Mouse (Mus musculus): ENCODE data around the gene Vav1. TPM values are rescaled to one million over a fixed set of nuclear protein-coding genes. Genes with fewer than 3 reads are reported as not detected.

The Vav1 gene
- polyA plus RNA-seq (2021; fragmentation: Nextera tagmentation): 1.7 and 2.0 TPM in 2 replicates
- long read RNA-seq, experiment 1, partial matches to known transcripts: 0 of 3 reads
- long read RNA-seq, experiment 1, other reads (novel, unspliced or antisense): 3 of 3 reads
- long read RNA-seq, experiment 2, partial matches to known transcripts: 0 of 15 reads
- long read RNA-seq, experiment 2, other reads (novel, unspliced or antisense): 15 of 15 reads

GRCm38 (mm10) chr17:57278943-57279590, at the start of gene Vav1:
Gene Vav1 (plus strand): TSS chr17:57279100.

GRCm38 (mm10) chr17:57248201-57248699, 30.6 kb upstream of the Vav1 start, which contains the start of gene Gpr108:
Gene Gpr108 (minus strand): TSS chr17:57248446.

DNA sequence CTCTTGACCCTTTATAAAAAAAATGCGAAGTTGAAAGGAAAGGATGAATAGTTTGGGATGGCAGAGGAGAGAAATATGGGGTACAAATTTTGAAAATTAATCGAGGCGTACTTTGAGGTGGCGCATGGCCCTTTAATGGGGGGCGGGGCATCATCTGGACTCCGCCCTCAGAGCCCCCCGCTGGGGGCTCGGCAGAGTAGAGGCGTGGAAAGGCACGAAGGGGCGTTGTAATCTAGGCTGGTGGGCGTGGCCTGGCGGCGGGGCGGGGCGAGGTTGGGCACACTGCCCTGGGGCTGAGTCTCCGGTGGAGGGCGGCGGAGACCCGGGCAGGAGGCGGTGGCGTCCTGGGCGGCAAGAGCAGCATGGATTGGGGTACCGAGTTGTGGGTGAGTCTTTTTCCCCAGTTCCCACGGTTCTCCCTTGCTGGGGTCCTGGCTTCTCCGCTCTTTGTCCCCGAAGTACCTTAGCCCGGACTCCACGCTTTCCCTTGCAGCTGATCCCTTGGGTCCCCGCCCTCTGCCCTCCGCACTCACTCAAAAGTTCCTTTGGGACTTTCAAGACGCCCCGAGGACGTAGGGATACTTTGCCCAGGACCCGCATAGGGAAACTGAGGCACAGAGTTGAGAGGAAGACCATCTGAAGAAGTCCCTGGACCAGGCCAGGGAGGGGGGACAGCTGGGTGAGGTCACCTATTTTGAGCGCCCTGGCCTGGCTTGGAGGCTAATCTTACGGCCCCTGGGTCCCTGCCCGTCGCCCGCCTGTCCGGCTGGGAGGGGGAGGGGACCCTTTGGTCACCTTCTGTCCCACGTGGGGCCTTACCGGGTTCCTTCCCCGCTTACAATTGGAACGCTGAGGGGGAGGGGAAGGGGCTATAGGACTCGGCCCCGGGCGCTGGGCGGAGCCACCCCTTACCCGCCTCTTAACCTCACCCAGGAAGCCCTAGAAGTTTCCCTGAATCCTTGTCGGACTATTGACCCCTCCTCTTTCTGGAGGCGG, 29.4 kb upstream of the Vav1 start, which contains the start of gene Trip10:
Trip10 (plus strand) TSS at position 270 of the 996 bp plus-strand sequence.

GRCm38 (mm10) chr17:57358441-57358840, 79.5 kb downstream of the Vav1 start, which contains the start of gene Adgre1:
Gene Adgre1 (plus strand): TSS chr17:57358691.

Other genes with a start within 250 kb of the Vav1 start
- gene Khsrp, start 247.6 kb upstream of the Vav1 start, polyA plus RNA-seq (2021; fragmentation: Nextera tagmentation): 3.2 and 3.4 TPM in 2 replicates
- gene Slc25a41, start 237.4 kb upstream of the Vav1 start, polyA plus RNA-seq (2021; fragmentation: Nextera tagmentation): not detected in 2 replicates
- gene Crb3, start 220.0 kb upstream of the Vav1 start, polyA plus RNA-seq (2021; fragmentation: Nextera tagmentation): 1.5 and 8.4 TPM in 2 replicates
- gene Slc25a23, start 219.2 kb upstream of the Vav1 start, polyA plus RNA-seq (2021; fragmentation: Nextera tagmentation): 37.6 and 49.0 TPM in 2 replicates
- 0.68 and 1.0 TPM in 2 replicates for gene Dennd1c, start 200.6 kb upstream of the Vav1 start, polyA plus RNA-seq (2021; fragmentation: Nextera tagmentation)
- 597 and 759 TPM in 2 replicates for gene Tubb4a, start 191.3 kb upstream of the Vav1 start, polyA plus RNA-seq (2021; fragmentation: Nextera tagmentation)
- gene Tnfsf9, start 173.8 kb upstream of the Vav1 start, polyA plus RNA-seq (2021; fragmentation: Nextera tagmentation): 0.63 and 1.1 TPM in 2 replicates
- 0.46 and 0.78 TPM in 2 replicates for gene Cd70, start 129.3 kb upstream of the Vav1 start, polyA plus RNA-seq (2021; fragmentation: Nextera tagmentation)
- gene Tnfsf14, start 84.9 kb upstream of the Vav1 start, polyA plus RNA-seq (2021; fragmentation: Nextera tagmentation): not detected in 2 replicates
- 0.72 and 1.1 TPM in 2 replicates for gene C3, start 51.0 kb upstream of the Vav1 start, polyA plus RNA-seq (2021; fragmentation: Nextera tagmentation)
- gene Gpr108, start 30.7 kb upstream of the Vav1 start, polyA plus RNA-seq (2021; fragmentation: Nextera tagmentation): 22.7 and 26.0 TPM in 2 replicates
- 3.2 and 4.0 TPM in 2 replicates for gene Trip10, start 29.6 kb upstream of the Vav1 start, polyA plus RNA-seq (2021; fragmentation: Nextera tagmentation)
- 4.6 and 8.5 TPM in 2 replicates for gene Adgre1, start 79.6 kb downstream of the Vav1 start, polyA plus RNA-seq (2021; fragmentation: Nextera tagmentation)